Mouse (Mus musculus): ENCODE measurements around the gene Ggt1.
A peak's percentile ranks its signal among the peaks of the same experiment; 100 is the strongest.

Gene Ggt1

DNA sequence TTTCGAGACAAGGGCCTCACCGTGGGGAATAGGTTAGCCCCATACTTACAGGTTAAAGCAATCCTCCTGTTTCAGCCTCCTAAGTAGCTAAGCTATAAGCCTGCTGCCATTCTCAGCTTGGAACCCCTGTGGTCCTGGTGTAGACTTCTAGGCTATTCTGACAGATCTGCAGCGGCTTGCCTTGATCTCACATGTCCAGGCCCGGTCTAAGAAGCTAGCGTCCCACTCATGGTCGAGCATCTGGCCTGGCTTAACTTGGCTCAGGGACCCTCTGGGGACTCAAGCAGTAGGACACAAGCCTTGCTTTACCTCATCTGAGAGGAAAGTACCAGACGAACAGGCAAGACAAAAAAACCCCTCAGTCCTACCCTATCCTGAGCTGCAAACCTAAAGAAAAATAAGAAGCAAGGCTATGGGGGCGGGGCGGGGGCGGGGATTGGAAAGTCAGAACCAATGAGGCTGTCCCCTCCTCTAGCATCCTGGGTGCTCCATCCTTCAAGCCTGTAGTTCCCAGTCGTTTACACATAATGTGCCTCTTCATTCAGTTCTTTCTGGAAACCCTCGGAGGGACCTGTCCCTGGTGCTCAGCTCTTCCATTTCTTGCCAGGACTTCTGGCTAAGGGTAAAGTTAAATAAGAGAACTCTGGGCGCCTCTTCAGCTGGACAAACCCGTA, 73.8 kb downstream of the Ggt1 start:
- peak; percentile 37 for DNase-seq

DNA sequence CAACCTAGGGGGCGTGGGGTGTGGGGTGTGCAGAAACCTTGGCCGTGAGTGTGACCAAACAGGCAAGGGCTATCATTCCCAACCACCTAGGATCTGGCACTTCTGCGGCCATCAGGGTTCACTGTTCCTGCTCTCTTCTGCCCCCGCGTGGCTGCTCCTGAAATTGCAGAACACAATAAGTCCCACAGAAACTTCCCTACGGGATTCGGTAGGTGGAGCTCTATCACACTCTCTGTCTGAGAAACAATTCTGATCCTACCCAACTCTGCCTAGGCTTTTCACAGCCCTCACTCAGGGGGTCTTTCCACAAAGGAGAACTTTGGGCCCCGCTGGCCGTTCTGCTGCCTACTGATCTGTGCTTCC, 74.3 kb downstream of the Ggt1 start:
- peak; percentile 95 for DNase-seq
